Mouse (Mus musculus) neural tube, embryonic 11.5 days (tissue): ENCODE measurements around the gene Tmem110. TPM values are rescaled to one million over a fixed set of nuclear protein-coding genes. Genes with fewer than 3 reads are reported as not detected.
A peak's percentile ranks its signal among the peaks of the same experiment; 100 is the strongest.

Experiments used
- ATAC-seq: fragments of 200-750 bp; cut with Nextera tagmentation; 2 replicates; pipeline ENCODE4 v1.8.0; 2017; ENCODE audit warnings: moderate number of reproducible peaks, mild to moderate bottlenecking, moderate TSS enrichment, moderate library complexity; ENCODE audit not compliant: insufficient read depth, low FRiP score, low TSS enrichment
- DNase-seq: peaks from one replicate; pipeline ENCODE4 v3.0.0-alpha.2; 2015; ENCODE audit warnings: low spot score
- H3K27ac ChIP-seq: fragments of 300-500 bp; sonication (generic); 2 replicates; pipeline ENCODE4 v1.5.1; 2014; ENCODE audit warnings: low read depth, mild to moderate bottlenecking, low read length
- H3K27me3 ChIP-seq: fragments of 300-500 bp; sonication (generic); 2 replicates; pipeline ENCODE4 v1.6.1; 2014; ENCODE audit warnings: mild to moderate bottlenecking, low read length, mixed read lengths; ENCODE audit not compliant: control insufficient read depth, insufficient read depth
- H3K36me3 ChIP-seq: fragments of 300-500 bp; sonication (generic); 2 replicates; pipeline ENCODE4 v1.6.1; 2014; ENCODE audit warnings: mild to moderate bottlenecking, low read length, moderate library complexity, mixed read lengths; ENCODE audit not compliant: control insufficient read depth, insufficient read depth
- H3K4me1 ChIP-seq: fragments of 300-500 bp; sonication (generic); 2 replicates; pipeline ENCODE4 v1.6.1; 2014; ENCODE audit warnings: low read length, mixed read lengths; ENCODE audit not compliant: control insufficient read depth, insufficient read depth
- H3K4me2 ChIP-seq: fragments of 300-500 bp; sonication (generic); 2 replicates; pipeline ENCODE4 v1.6.1; 2014; ENCODE audit warnings: low read depth, mild to moderate bottlenecking, moderate library complexity
- H3K4me3 ChIP-seq: fragments of 300-500 bp; sonication (generic); 2 replicates; pipeline ENCODE4 v1.5.1; 2014; ENCODE audit warnings: low read depth, low read length
- H3K9ac ChIP-seq: fragments of 300-500 bp; sonication (generic); 2 replicates; pipeline ENCODE4 v1.6.1; 2014; ENCODE audit warnings: mild to moderate bottlenecking, low read length
- H3K9me3 ChIP-seq: fragments of 300-500 bp; sonication (generic); 2 replicates; pipeline ENCODE4 v1.6.1; 2016; ENCODE audit warnings: low read length; ENCODE audit not compliant: control insufficient read depth
- WGBS: fragments of 180-500 bp; shearing (Covaris S2); extraction: QIAGEN DNeasy Blood & Tissue Kit; methylation state at CpG from one replicate; pipeline ENCODE4 v1.1.7; 2014; 5-methylcytosine and 5-hydroxymethylcytosine counted together
- polyA plus RNA-seq: library from polyadenylated mRNA; unstranded; fragments of >200 nt; fragmentation: Nextera tagmentation; extraction: Ambion mirVana; gene quantifications from 2 replicates; pipeline ENCODE4 v1.2.1, GENCODE M21; 2014

Gene Tmem110
- 26.7 and 31.2 TPM in 2 replicates for polyA plus RNA-seq

GRCm38 (mm10) chr14:30825476-30826131 lies at the start of gene Tmem110:
Gene Tmem110, plus strand, starts transcription at chr14:30825590.
- under 1% methylated on average over 59 of the region's 68 CpGs for WGBS
- Histone ChIP-seq H3K4me1 (peaks cover 17% of the 10 kb centered on the region), H3K4me3 (peak within 1 kb of the TSS; percentile 82), H3K36me3 (no peaks in the 10 kb centered on the region), H3K9ac (peak within 1 kb of the TSS; percentile 91), H3K27ac (peak within 1 kb of the TSS; percentile 75; the same call in 1 of the 2 replicates), H3K9me3 (no peaks in the 10 kb centered on the region), H3K27me3 (no peaks in the 10 kb centered on the region), H3K4me2 (peak within 1 kb of the TSS; percentile 78)
- DNase-seq = peak; percentile 86
- peak; percentile 95 for ATAC-seq

GRCm38 (mm10) chr14:30784614-30785013 lies 40.8 kb upstream of the Tmem110 start:
- WGBS = 94% methylated on average over 6 of the region's 6 CpGs
- Histone ChIP-seq H3K36me3 (no peaks in the 10 kb centered on the region; the same call in 1 of the 2 replicates), H3K4me3 (no peak overlapping the region), H3K9ac (no peak overlapping the region), H3K27me3 (no peaks in the 10 kb centered on the region), H3K9me3 (no peaks in the 10 kb centered on the region), H3K4me2 (no peak overlapping the region), H3K27ac (no peak overlapping the region), H3K4me1 (no peaks in the 10 kb centered on the region)
- no peak for DNase-seq
- ATAC-seq = no peak

GRCm38 (mm10) chr14:30789471-30789870 lies 35.9 kb upstream of the Tmem110 start:
- Histone ChIP-seq H3K27me3 (no peaks in the 10 kb centered on the region), H3K36me3 (no peaks in the 10 kb centered on the region; the same call in 1 of the 2 replicates), H3K4me3 (no peak overlapping the region), H3K4me1 (no peaks in the 10 kb centered on the region), H3K27ac (no peak overlapping the region), H3K4me2 (no peak overlapping the region), H3K9ac (no peak overlapping the region), H3K9me3 (no peaks in the 10 kb centered on the region)
- WGBS = 68% methylated on average over 1 of the region's 1 CpGs
- ATAC-seq = no peak
- DNase-seq = no peak

GRCm38 (mm10) chr14:30792871-30793270 lies 32.5 kb upstream of the Tmem110 start:
- Histone ChIP-seq H3K4me2 (no peak overlapping the region), H3K4me3 (no peak overlapping the region), H3K4me1 (no peaks in the 10 kb centered on the region), H3K27me3 (no peaks in the 10 kb centered on the region), H3K27ac (no peak overlapping the region), H3K36me3 (peaks cover 3% of the 10 kb centered on the region; the same call in 1 of the 2 replicates), H3K9me3 (no peaks in the 10 kb centered on the region), H3K9ac (no peak overlapping the region)
- 87% methylated on average over 3 of the region's 3 CpGs for WGBS
- DNase-seq = no peak
- no peak for ATAC-seq

GRCm38 (mm10) chr14:30801756-30802155 lies 23.6 kb upstream of the Tmem110 start:
- H3K36me3 ChIP-seq = peaks cover 4% of the 10 kb centered on the region; the same call in 1 of the 2 replicates
- no peak for ATAC-seq
- 96% methylated on average over 2 of the region's 2 CpGs for WGBS

GRCm38 (mm10) chr14:30821136-30821535 lies 4.3 kb upstream of the Tmem110 start:
- ATAC-seq (no peak), DNase-seq (no peak)
- 85% methylated on average over 3 of the region's 3 CpGs for WGBS
- Histone ChIP-seq H3K36me3 (peaks cover 3% of the 10 kb centered on the region; the same call in 1 of the 2 replicates), H3K27me3 (no peaks in the 10 kb centered on the region), H3K9me3 (no peaks in the 10 kb centered on the region), H3K9ac (no peak overlapping the region), H3K27ac (no peak overlapping the region), H3K4me3 (no peak overlapping the region), H3K4me1 (peaks cover 7% of the 10 kb centered on the region), H3K4me2 (no peak overlapping the region)

More at GRCm38 (mm10) chr14:30801756-30802155, 23.6 kb upstream of the Tmem110 start:
- no peak overlapping the region for H3K9ac ChIP-seq
- no peak for DNase-seq
- H3K4me3 ChIP-seq = no peak overlapping the region
- H3K27ac ChIP-seq = no peak overlapping the region
- no peaks in the 10 kb centered on the region for H3K9me3 ChIP-seq
- no peaks in the 10 kb centered on the region for H3K4me1 ChIP-seq
- H3K4me2 ChIP-seq = no peak overlapping the region
- no peaks in the 10 kb centered on the region for H3K27me3 ChIP-seq

GRCm38 (mm10) chr14:30824456-30824995 lies 864 bp upstream of the Tmem110 start:
- H3K27me3 ChIP-seq = no peaks in the 10 kb centered on the region
- 62% methylated on average over 6 of the region's 6 CpGs for WGBS
- DNase-seq = no peak
- H3K36me3 ChIP-seq = no peaks in the 10 kb centered on the region
- ATAC-seq = no peak
- no peak overlapping the region for H3K27ac ChIP-seq
- H3K9ac ChIP-seq = no peak overlapping the region
- no peak overlapping the region for H3K4me2 ChIP-seq
- H3K4me1 ChIP-seq = peaks cover 17% of the 10 kb centered on the region
- H3K4me3 ChIP-seq = no peak overlapping the region
- no peaks in the 10 kb centered on the region for H3K9me3 ChIP-seq

GRCm38 (mm10) chr14:30825021-30825475 lies 342 bp upstream of the Tmem110 start:
- 0 out of 2 replicates have a peak, but pooled peaks have one; percentile 8 for ATAC-seq
- 35% methylated on average over 5 of the region's 5 CpGs for WGBS
- Histone ChIP-seq H3K9ac (no peak overlapping the region), H3K27me3 (no peaks in the 10 kb centered on the region), H3K4me2 (peak overlapping the region; percentile 78), H3K27ac (no peak overlapping the region), H3K9me3 (no peaks in the 10 kb centered on the region), H3K36me3 (no peaks in the 10 kb centered on the region), H3K4me3 (peak overlapping the region; percentile 82), H3K4me1 (peaks cover 17% of the 10 kb centered on the region)
- DNase-seq = no peak
